Mouse (Mus musculus): ENCODE data around the gene Uox.

Gene Uox

DNA sequence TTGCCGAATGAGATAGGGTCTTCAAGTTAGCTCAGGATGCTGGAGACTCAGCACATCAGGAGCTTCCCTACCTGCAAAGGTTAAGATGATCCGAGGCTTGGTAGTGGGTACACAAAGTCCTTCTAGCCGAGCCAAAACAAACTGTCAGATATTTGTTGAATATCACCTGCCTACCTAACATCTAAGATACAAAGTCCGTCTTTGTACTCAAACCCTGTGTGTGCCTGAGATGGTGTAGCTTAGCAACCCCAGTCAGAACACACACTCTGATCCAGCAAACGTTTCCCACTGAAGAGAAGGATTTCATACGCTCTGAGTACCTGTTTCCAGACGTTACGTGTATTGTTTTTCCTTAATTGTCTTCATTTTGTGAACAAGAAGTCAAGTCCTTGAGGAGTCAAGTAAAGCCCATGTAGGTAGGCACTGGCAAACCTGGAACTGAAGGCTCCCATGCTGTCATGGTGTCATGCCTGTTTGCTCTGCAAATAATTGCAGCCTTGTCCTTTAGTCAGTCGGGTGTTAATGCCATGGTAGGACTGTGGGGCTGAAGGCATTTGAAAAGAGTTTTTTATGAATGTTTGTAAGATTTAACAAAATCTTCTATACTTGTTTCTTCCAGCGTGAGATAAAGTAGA, at the start of gene Uox:
Gene Uox (plus strand): TSS at position 279 of the 635 bp plus-strand sequence.
- DNase-seq (ENCODE audit: extremely low read depth, low read depth, low spot score) = no peak

DNA sequence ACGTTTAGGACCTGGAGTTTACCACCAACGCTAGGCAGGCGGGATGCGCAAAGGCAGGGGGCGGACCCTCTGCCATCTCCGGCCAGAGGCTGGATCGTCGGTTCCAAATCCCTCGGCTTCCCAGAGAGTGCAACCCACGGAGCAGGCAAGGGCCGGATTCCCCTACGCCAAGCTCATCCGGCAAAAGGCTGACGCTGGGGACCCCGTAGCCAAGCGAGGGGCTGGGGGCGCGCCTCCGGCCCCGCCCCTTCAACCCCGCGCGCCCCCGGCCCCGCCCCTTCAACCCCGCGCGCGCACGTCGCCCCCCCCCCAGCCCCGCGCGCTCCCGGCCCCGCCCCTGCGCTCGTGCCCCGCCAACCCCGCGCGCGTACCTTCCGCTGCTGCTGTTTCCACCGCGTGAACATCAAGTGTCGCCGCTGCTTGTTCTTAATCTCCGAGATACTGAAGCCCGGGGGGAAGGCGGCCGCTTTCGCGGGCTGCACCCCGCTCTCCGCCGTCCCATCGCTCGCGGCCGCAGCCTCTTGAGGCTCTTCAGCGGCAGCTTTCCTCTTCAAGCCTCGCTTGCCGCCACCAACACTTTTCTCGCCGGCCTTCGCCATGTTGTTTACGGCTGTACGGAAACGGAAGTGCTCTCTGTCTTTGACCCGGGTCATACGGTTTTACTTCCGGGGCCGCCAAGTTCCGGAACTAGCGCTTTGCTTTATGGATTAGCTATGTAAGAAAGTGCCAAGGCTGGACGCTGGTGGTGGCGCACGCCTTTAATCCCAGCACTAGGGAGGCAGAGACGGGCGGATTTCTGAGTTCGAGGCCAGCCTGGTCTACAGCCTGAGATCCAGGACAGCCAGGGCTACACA, 49.2 kb upstream of the Uox start, which contains the start of gene Rpf1:
Gene Rpf1 (minus strand): TSS at position 632 of the 854 bp plus-strand sequence.
- peak; percentile 54 for DNase-seq (ENCODE audit: extremely low read depth, low read depth, low spot score)

DNA sequence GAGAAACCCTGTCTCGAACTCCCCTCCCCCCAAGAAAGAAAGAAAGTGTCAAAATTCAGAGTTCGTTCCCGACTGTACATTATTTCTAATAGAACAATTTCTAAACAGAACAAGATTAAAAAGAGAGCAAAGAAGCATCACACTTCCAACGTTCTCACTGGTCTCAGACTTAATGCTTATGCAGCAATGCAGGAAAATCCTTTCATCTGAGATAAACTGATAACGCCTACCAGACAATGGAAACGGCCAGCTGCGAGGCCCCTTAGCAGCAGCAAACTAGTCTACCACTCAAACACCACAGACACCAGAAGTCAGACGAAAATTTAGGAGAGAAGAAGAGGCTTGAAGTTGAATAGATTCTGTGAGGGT, 48.6 kb upstream of the Uox start:
- no peak for DNase-seq (ENCODE audit: extremely low read depth, low read depth, low spot score)

DNA sequence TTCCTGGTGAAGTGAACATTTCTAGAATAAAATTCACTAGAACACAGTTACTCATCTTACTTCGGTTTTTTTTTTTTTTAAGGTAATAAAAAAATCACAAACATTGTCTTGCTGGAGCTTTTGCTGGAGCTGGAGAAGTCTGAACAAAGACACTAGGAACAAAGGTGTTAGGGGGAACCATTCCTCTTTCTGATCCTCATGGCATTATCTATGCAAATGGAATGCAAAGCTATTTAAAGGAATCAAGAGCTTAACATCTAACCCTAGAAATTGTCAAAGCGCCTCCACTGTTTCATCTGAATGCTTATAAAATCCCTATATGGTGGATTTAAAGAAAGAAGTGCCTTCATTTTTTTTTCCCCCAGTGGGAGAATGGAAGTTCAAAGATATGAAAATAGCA, 41.9 kb upstream of the Uox start:
- DNase-seq (ENCODE audit: extremely low read depth, low read depth, low spot score) = no peak

DNA sequence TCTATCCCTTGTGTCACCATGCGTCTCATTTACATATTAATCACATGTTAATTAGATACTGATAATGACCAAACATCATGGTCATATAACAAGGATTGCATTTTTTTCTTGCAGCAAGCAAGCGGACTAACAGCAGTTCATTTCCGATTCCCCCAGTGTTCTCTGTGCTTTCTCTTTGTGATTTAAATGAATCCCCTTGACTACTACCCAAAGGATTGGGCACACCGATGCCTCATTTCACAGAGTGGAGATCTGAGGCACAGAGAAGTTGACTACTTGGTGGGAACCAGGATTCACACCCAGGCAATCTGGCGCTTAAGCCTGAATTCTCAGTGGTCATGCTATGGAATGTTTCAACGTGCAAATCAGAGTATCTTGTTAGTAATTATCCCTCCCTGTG, 35.2 kb upstream of the Uox start:
- no peak for DNase-seq (ENCODE audit: extremely low read depth, low read depth, low spot score)

DNA sequence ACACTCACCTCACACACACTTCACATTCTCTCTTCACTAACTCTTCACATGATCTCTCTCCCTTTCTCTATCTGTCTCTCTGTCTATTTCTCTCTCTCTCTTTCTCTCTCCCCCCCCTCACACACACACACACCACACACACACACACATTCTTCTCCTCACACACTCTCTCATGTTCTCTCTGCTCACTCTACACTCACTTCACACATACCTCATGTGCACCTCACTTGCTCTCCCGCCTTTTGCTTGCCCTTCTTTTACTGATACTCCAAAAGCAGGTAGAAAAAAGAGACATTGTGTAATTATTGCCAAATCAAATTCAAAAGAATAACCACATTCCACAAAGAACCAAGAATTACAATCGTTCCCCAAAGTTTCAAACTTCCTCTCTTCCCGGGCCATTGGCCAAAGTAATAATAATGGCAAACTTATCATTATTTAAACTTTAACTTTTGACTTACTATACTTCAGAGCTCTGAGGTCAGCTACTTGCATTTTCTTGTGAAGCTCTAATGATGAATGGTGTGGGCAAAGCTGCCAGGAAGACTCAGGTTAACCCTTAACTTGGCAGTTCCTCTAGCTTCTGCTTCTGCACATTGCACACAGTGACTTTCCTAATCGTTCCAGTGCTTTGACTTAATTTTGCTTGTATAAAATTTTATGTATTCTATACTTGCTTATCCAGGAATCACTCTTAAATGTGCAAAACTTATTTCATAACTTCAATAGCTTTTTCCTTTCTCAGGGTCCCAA, 29.5 kb upstream of the Uox start:
- DNase-seq (ENCODE audit: extremely low read depth, low read depth, low spot score) = no peak

DNA sequence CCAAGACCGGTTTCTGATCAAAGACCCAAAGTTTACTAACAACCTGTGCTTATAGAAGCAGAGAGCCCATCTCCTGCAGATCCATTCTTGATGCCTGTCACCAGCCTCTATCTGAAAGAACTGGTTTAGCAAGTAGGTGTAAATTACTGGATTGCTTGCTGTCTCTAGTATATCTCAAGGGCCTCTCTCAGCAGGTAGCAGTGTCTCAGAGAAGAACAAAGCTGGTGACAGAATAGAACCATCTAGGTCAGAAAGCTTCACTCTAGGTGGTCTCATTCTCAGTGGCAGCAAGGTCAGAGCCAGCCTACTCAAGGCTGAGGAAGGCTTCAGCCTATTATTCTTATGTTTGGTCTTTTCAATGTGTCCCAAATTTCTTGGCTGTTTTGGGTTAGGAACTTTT, 26.6 kb upstream of the Uox start:
- no peak for DNase-seq (ENCODE audit: extremely low read depth, low read depth, low spot score)

DNA sequence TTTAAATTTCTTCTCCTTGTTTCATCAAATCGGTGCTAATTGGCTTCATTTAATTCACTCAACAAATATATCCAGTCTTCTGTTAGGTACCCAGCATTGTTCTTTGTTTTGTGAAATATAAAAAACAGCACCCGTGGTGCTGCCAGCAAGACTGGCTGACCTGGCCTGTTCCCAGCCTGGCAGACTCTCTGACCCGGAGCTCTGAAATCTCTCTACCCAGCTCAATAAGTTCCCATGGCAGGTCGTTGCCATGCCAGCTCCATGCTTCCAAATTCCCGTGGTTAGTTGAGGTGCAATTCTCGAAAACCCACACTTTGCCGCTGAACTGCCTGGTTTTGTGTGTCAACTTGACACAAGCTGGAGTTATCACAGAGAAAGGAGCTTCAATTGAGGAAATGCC, 15.4 kb upstream of the Uox start:
- DNase-seq (ENCODE audit: extremely low read depth, low read depth, low spot score) = no peak

DNA sequence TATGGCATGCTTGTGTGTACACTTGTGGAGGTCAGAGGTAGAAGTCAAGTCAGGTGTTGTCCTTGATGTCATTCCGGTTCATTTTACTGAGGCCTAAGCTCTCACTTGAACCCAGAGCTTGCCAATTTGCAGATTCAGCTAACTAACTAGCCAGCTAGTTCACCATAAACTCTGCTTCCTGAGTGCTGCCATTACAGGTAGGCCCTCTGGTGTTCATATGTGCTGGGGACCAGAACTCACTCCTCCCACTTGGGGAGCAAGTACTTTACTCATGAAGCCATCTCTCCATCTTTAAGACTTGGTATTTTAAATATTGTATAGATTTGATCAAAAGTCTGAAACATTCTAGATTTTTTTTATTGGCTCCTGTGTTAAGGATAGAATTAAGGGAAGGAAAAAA, 13.7 kb upstream of the Uox start:
- DNase-seq (ENCODE audit: extremely low read depth, low read depth, low spot score) = no peak

DNA sequence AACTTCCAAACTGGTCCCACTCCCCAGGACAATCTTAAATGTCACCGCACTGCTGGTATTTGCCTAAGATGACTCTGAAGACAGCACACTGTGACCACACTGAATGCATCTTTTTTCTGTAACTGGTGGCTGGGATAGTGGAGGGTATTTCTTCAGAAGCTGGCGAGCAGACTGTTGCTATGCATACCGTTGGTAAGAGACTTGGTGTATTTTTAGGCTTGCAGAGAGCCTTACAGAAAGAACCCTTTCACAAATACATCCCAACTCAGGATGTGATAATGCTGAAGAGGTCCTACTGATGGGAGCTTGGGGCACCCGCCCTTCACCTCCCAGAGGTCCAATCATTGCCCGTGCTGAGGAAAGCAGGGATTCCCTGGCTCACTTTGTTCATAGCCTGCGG, 12.7 kb upstream of the Uox start:
- DNase-seq (ENCODE audit: extremely low read depth, low read depth, low spot score) = no peak

DNA sequence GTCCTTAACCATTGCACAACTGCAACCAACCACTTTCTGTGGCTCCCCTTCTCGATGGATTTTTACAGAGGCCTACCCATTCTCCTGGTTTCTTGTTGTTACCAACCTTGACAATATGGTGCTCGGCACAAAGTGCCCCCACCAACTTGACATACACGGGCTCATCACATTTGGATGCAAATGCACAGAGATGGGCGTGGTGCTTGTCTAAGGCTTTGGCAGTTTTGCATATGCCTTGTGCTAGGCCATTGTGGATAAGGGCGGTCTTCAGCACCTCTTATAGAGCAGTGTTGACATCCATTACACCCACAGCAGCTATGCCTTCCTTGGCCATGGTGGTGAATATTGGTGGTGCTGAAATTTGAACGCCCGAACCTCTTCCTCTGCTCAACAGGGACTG, 7.3 kb upstream of the Uox start:
- no peak for DNase-seq (ENCODE audit: extremely low read depth, low read depth, low spot score)

DNA sequence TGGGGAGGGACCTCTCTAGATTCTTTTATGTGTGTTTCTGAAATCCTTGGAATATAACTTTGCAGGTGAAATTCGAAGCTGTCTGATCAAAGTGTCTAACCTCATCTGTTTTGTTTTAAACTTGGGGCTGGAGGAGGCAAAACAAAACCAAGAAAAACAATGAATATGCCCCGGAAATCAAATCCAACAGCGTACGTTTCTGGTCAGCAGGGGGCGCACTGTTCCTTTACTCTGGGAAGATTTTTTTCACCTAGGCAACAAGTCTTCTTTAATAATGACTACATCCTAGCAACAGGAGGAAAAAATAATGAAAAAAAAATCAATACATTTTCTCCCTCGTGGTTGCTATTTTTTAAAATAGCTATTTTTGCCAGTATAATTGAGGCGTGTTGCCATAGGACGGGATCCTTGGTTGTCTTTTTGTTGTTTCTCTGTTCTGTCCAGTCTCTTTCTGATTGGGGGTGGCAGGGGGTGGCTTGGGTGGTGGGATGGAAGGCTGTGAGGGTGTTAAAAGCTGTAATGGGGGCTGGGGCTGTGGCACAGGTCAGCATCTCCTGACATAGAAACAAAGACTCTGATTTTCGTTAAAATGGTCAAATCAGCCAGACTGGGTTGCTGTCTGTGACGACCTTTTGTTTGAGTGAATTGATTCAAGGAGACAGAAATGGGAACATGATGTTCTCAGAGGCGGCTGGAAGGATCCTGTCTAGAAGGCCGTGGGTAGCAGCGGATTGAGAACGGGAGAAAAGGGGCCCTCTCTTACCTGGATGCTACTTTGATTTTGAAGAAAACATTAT, 5.8 kb upstream of the Uox start:
- no peak for DNase-seq (ENCODE audit: extremely low read depth, low read depth, low spot score)

DNA sequence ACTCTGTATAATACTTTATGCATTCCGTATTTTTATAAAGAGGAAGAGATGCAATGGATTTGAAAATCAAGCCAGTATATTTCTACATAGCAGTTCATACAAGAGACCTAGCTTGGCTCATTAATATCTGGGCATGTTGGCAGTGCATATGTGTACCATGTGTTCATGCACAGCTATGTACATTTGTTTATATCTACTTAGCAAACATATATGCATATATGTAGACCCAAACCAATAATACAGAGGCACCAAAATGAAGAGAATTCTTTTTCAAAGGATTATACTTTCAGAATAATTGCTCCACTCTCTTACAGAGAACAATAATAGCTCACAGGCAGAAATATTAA, 5.2 kb upstream of the Uox start:
- DNase-seq (ENCODE audit: extremely low read depth, low read depth, low spot score) = no peak

DNA sequence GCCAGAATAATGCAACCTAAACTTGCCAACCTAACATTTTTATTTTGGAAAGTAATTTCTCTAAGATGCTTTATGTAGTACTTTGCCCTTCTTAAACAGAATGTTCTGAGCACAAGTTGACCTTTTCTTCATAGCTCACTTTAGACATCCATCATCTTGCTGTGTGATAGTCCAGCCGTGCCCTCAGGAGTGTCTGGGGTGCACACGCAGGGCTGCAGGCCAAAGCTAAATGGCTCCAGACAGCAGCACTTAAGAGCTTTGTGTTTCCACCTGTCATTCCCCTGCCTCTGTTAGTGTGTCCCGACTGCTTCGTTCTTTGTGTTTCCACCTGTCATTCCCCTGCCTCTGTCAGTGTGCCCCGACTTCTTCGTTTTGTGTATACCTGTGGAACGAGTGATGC, 2.9 kb upstream of the Uox start:
- no peak for DNase-seq (ENCODE audit: extremely low read depth, low read depth, low spot score)

DNA sequence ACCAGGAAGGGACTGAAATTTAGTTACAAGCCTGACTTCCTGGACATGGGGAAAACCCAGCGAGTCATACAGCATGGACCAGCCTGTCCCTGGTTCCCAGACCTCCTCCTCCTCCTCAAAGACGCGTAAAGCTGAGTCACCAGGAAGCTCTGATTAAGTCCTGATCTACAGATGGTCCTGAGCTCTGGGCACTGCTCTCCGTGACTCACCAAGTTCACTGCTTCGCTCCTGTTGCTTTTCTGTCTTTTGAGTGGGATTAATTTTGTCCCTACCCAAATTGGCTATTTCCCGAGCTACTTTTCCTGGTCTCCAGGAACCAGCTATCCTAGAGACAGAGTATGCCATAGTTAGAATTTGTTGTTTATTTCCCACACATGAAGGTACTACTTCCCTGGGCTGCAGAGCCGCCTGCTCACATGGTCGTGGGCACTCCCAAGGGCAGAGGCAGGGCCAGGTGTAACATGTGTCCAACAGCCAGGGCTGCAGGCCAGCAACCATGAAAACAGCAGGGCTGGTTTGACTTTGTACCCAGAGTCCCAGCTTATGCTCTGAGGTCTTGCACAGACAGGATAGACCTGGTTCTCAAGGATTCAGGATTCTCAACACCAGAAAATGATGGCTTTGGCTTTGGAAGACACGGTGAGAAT, 2.2 kb upstream of the Uox start:
- peak; percentile 7 for DNase-seq (ENCODE audit: extremely low read depth, low read depth, low spot score)

DNA sequence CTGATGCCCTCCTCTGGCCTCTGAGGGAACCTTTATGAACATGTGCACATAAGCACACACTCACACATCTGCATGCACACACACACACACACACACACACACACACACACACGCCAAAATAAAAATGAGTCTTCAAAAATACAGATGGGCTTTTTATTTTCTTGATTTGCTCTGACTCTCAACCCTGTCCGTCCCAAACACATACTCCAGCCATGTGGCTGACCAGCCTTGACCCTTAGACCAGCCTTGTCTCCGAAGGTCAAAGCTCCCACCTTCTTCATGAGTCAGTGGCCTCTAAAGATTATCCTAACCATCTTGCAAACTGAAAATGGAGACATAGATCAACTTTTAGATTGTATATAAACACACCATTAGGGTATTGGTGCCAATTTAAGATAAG, 632 bp upstream of the Uox start:
- DNase-seq (ENCODE audit: extremely low read depth, low read depth, low spot score) = no peak

DNA sequence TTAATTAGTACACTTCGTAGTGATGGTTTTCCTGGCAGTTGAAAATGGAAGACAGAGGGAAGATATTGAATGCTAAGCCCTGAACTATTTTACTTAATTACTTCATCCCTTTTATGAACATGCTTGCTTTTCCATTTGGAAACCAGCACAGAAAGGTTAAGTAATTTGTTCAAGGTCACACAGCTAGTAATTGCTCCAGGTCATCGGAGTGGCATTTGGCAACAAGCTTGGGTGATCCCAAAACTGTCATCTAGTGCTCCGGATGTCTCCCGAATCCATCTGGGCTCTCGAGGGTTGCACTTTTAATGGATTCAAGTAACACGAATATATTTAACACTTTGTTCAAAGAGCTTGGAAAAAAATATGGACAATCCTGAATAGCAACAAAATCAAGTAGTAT, 713 bp downstream of the Uox start:
- no peak for DNase-seq (ENCODE audit: extremely low read depth, low read depth, low spot score)

DNA sequence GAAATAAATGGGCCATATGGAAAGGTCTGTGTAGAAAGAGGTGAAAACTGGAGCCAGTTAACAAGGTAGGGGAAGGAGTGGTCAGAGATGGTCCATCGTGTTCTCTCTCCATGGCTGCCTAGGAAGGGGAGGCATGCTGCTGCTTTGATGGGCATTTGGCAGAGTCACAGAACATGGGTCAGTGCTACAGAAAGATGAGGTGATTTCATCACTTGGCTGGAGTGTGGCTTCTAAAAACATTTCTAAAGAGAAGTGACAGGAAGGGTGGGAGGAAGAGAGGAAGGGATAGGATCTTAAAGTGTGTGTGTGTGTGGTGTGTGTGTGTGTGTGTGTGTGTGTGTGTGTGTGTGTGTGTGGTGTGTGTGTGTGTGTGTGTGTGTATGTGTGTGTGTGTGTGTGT, 1.1 kb downstream of the Uox start:
- DNase-seq (ENCODE audit: extremely low read depth, low read depth, low spot score) = no peak

DNA sequence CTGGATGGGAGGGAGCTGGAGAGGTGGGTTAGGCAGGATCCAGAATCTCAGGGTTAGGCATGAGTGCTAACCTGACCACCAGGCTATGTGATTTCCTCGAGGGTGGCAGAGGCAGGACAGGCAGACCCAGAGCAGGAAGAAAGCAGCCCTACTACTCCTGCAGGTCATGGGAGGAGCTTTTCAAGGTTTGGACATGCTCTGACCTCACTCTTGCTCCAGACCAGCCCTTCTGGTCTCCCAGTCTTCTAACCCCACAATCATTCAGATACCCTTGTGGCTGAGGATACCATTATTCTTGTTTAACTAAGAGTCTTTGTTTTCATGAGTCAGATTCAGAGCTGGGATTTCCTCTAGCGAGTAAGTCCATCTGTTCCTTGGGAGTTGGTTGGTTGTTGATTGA, 7.4 kb downstream of the Uox start:
- no peak for DNase-seq (ENCODE audit: extremely low read depth, low read depth, low spot score)

DNA sequence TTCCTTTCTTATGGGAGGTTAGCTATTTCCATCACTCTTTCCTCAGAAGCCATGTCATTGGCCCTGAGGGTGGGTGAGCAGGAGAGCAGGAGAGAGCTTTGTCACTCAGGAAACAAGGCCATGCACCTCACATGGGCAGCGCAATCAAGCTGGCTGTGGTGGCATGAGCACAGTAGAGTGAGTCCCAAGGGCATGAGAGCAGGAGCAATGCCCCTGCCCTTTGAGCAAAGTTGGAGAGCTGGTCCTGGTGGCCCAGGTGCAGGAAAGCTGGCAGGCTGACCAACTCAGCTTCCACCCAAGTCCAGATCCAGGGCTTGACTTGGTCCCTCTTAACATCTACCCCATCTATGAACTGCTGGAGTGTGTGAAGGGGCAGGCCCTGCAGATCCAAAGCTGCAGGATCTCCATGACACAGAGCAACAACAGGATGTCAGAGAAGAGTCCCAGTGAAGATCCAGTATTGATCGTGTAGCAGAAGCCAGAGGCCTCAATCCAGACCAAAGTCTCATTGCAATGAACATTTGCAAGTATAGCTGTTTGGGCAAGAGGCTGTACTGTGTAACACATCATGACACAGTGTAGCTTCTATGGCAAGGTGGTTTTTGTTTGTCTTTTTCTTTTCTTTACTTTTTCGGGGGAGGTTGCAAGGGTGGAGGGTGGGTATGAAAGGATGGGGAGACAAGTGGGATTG, 10.0 kb downstream of the Uox start:
- DNase-seq (ENCODE audit: extremely low read depth, low read depth, low spot score) = no peak
